In genomic region chrX:12090151-12090870, GRCm38 (mm10) we compare ENCODE assay signal across 8 mouse cellular contexts.
DNase-seq lines count a peak whose midpoint lies in the region; ATAC-seq and TF ChIP-seq lines count a peak whose summit lies in the region.

No protein-coding gene starts in this region.

- peak overlapping the region; percentile 17; the same call in 1 of the 2 replicates for H3K9ac ChIP-seq in forebrain, embryonic 12.5 days
- peak overlapping the region; percentile 64; the same call in 1 of the 2 replicates for H3K9ac ChIP-seq in intestine, postnatal 0 days (ENCODE audit: low read depth, low read length)
- H3K9ac ChIP-seq in liver, embryonic 16.5 days (ENCODE audit: low read depth, low read length): no peak overlapping the region
- 0 out of 2 replicates have a peak overlapping the region, but pooled peaks have one; percentile 4 for H3K9ac ChIP-seq in stomach, embryonic 15.5 days

- H3K4me1 ChIP-seq in forebrain, embryonic 12.5 days: peaks cover 41% of the 10 kb centered on the region
- no peaks in the 10 kb centered on the region for H3K4me1 ChIP-seq in intestine, postnatal 0 days (replicated peaks; ENCODE audit: control insufficient read depth, insufficient read depth, low read length)
- peaks cover 37% of the 10 kb centered on the region for H3K4me1 ChIP-seq in liver, embryonic 16.5 days (ENCODE audit: control insufficient read depth, low read depth, low read length)
- H3K4me1 ChIP-seq in stomach, embryonic 15.5 days: peaks cover 20% of the 10 kb centered on the region

- peaks cover 93% of the 10 kb centered on the region for H3K27me3 ChIP-seq in forebrain, embryonic 12.5 days
- H3K27me3 ChIP-seq in intestine, postnatal 0 days (replicated peaks; ENCODE audit: control insufficient read depth, insufficient read depth, low read length): no peaks in the 10 kb centered on the region; the same call in 1 of the 2 replicates
- H3K27me3 ChIP-seq in liver, embryonic 16.5 days (ENCODE audit: control insufficient read depth, insufficient read depth, low read depth, low read length): peaks cover 96% of the 10 kb centered on the region
- H3K27me3 ChIP-seq in stomach, embryonic 15.5 days (replicated peaks): peaks cover 40% of the 10 kb centered on the region

- peak overlapping the region; percentile 97 for H3K27ac ChIP-seq in forebrain, embryonic 12.5 days
- peak overlapping the region; percentile 94 for H3K27ac ChIP-seq in intestine, postnatal 0 days (ENCODE audit: low read depth, low read length)
- H3K27ac ChIP-seq in liver, embryonic 16.5 days (ENCODE audit: low read length): peak overlapping the region; percentile 68
- H3K27ac ChIP-seq in stomach, embryonic 15.5 days: peak overlapping the region; percentile 96

- no peaks in the 10 kb centered on the region for H3K9me3 ChIP-seq in forebrain, embryonic 12.5 days
- no peaks in the 10 kb centered on the region for H3K9me3 ChIP-seq in intestine, postnatal 0 days (ENCODE audit: control insufficient read depth)
- no peaks in the 10 kb centered on the region for H3K9me3 ChIP-seq in liver, embryonic 16.5 days (replicated peaks; ENCODE audit: control insufficient read depth, low read length)
- H3K9me3 ChIP-seq in stomach, embryonic 15.5 days: no peaks in the 10 kb centered on the region

- 1% methylated on average over 37 of the region's 37 CpGs for WGBS in forebrain, embryonic 12.5 days
- WGBS in intestine, postnatal 0 days: 8% methylated on average over 37 of the region's 37 CpGs
- WGBS in liver, embryonic 16.5 days (ENCODE audit: insufficient replicate concordance): 4% methylated on average over 37 of the region's 37 CpGs
- WGBS in stomach, embryonic 15.5 days: 9% methylated on average over 37 of the region's 37 CpGs

- ATAC-seq in forebrain, embryonic 12.5 days (ENCODE audit: low FRiP score): peak; percentile 12; the same call in 1 of the 2 replicates
- ATAC-seq in intestine, postnatal 0 days: peak; percentile 55
- 0 out of 2 replicates have a peak, but pooled peaks have one; percentile 27 for ATAC-seq in liver, embryonic 16.5 days (ENCODE audit: low read depth)
- ATAC-seq in stomach, embryonic 15.5 days (ENCODE audit: insufficient read depth, low FRiP score, low read depth): peak; percentile 49

- TF ChIP-seq CTCF in intestine, postnatal 0 days (IDR thresholded peaks at IDR 0.05; ENCODE audit: low read depth): no peak; the same call in 1 of the 2 replicates

- DNase-seq in layer of hippocampus, adult 9-11 months: peak; percentile 13
- DNase-seq in layer of hippocampus, adult 11-12 months (ENCODE audit: low spot score): no peak
- peak; percentile 47 for DNase-seq in R1 (ENCODE audit: low read depth, low spot score)
- no peak for DNase-seq in right cerebral cortex, adult 2 months (ENCODE audit: low spot score in 2 of 2)

- H3K4me3 ChIP-seq in forebrain, embryonic 12.5 days (replicated peaks): peak overlapping the region; percentile 50
- peak overlapping the region; percentile 44 for H3K4me3 ChIP-seq in intestine, postnatal 0 days (ENCODE audit: low read depth, low read length)
- peak overlapping the region; percentile 52 for H3K4me3 ChIP-seq in liver, embryonic 16.5 days (ENCODE audit: low read depth, low read length)
- peak overlapping the region; percentile 46 for H3K4me3 ChIP-seq in stomach, embryonic 15.5 days (replicated peaks)

- H3K36me3 ChIP-seq in forebrain, embryonic 12.5 days (replicated peaks): no peaks in the 10 kb centered on the region
- H3K36me3 ChIP-seq in intestine, postnatal 0 days (ENCODE audit: control insufficient read depth, insufficient read depth): no peaks in the 10 kb centered on the region
- H3K36me3 ChIP-seq in liver, embryonic 16.5 days (ENCODE audit: control insufficient read depth, insufficient read depth): no peaks in the 10 kb centered on the region
- no peaks in the 10 kb centered on the region for H3K36me3 ChIP-seq in stomach, embryonic 15.5 days

- peak overlapping the region; percentile 83 for H3K4me2 ChIP-seq in forebrain, embryonic 12.5 days
- peak overlapping the region; percentile 82 for H3K4me2 ChIP-seq in intestine, postnatal 0 days (replicated peaks; ENCODE audit: low read depth)
- H3K4me2 ChIP-seq in liver, embryonic 16.5 days (ENCODE audit: low read depth, low read length): peak overlapping the region; percentile 60
- peak overlapping the region; percentile 88 for H3K4me2 ChIP-seq in stomach, embryonic 15.5 days

Comparison
In these comparisons a context has a peak if more than half of its experiments do, and no peak if none do; other contexts are left out.
1. DNase-seq: peak in layer of hippocampus, adult 9-11 months (single experiment) and R1 (single experiment); none in layer of hippocampus, adult 11-12 months (single experiment) and right cerebral cortex, adult 2 months (0 of 2).
2. Peak in every context shown above with its lines, with median percentiles within 50 percentile points of each other: ATAC-seq, H3K27ac ChIP-seq, H3K4me2 ChIP-seq and H3K4me3 ChIP-seq.